Mouse (Mus musculus): ENCODE measurements around the gene Mmp9.

DNA sequence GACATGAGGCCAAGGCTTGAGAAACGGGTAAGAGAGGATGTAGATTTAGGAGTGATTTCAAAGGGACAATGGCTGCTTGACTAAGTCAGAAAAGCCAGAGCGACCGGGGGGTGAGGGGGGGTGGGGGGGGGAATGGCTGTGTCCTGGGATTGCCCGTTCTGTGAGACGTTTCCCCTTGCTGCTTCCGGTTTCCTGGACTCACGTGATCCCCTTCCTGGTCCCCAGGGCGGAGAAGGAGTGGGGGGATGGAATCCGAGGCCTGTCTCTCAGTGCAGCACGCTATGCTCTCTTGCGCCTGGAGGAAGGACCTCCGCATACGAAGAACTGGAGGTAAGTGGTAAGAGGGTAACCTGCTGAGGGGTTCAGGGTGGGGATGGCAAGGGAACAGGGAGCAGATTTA is 48.2 kb downstream of the Mmp9 start:
- TF ChIP-seq CTCF (IDR thresholded peaks at IDR 0.05), result no peak
- TF ChIP-seq EP300 (IDR thresholded peaks at IDR 0.05), result no peak
